Mouse (Mus musculus) WW6 (cell line): ENCODE data around the gene Igsf21.
A peak's percentile ranks its signal among the peaks of the same experiment; 100 is the strongest.

ENCODE experiments used
- DNase-seq: peaks from one replicate; pipeline ENCODE4 v3.0.0-alpha.2; 2013; ENCODE audit warnings: low read depth, low spot score

The Igsf21 gene

GRCm38 (mm10) chr4:140246180-140247005 is at the start of gene Igsf21:
Igsf21 (minus strand) TSS chr4:140246784.
- no peak for DNase-seq

GRCm38 (mm10) chr4:140285726-140286316 is 39.2 kb upstream of the Igsf21 start:
- DNase-seq, result no peak

- peak; percentile 36 for DNase-seq
These were observed 36.8 kb upstream of the Igsf21 start for GRCm38 (mm10) chr4:140283398-140283797.

- no peak for DNase-seq
These were observed 31.7 kb upstream of the Igsf21 start for GRCm38 (mm10) chr4:140278269-140278668.

- DNase-seq, result no peak
These were observed 25.3 kb upstream of the Igsf21 start for GRCm38 (mm10) chr4:140271913-140272312.

DNA sequence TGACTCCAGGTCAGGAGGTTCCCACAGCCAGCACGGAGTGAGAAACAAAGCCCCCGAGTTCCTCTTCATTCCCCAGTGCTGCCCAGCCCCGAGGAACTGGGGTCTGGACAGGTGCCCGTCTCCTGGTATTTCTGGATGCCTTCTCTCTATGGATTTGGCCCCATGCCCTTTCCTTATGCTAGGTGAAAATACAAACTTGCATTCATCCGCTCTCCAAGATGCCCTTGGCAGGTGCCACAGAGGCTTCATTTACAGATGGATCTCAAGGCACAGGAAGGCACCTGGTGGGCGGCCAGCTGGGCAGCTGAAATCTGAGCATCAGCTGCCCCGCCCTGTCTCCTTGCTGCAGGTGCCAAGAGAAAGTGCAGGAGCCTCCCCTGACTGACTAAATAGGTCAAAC is 23.9 kb upstream of the Igsf21 start:
- no peak for DNase-seq

DNA sequence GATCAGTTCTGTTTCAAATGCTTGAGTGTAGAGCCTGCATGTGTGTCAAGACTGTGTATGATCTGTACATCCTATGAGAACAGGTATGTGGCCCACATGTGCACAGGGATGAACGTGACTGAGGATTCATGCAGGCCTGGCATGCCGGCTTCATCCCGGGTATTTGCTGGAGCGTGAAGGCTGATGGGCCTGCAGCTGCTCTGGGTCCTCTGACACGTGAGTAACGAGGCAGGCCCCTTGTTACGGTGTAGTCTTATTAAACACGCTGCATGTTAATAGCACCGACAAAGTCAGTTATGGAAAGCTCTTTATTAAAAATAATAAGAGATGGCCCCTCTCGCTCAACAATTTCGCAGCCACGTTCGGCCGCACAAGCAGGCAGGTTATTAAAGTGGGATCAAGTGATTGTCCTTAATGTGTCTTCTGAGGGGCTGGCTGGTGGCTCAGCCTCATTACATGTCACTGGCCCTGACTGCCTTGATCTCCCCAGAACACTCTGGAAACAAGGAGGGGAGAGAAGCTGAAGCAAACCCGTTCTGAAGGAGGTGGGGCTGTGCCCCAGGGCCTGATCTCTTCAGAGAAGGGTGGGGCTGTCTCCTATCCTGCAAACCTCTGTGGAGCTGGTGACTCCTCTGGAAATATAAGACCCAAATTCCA is 22.7 kb upstream of the Igsf21 start:
- no peak for DNase-seq

GRCm38 (mm10) chr4:140267835-140268234 is 21.3 kb upstream of the Igsf21 start:
- DNase-seq, result no peak

- no peak for DNase-seq
These were observed 20.5 kb upstream of the Igsf21 start for GRCm38 (mm10) chr4:140267086-140267485.

DNA sequence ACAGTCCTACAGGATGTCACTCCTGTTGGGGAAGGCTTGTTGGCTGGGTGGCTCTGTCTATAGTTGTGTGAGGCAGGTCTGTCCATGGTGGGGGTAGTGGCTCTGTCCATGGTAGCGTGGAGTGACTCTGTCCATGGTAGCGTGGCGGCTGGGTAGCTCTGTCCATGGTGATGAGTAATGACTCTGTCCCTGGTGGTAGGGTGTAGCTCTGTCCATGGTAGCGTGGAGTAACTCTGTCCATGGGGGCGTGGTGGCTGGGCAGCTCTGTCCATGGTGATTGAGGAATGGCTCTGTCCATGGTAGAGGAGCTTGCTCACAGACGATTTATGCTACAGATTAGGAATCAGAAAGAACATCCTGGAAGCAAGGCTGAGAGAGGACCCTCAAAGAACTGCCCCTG is 12.4 kb upstream of the Igsf21 start:
- DNase-seq, result no peak

DNA sequence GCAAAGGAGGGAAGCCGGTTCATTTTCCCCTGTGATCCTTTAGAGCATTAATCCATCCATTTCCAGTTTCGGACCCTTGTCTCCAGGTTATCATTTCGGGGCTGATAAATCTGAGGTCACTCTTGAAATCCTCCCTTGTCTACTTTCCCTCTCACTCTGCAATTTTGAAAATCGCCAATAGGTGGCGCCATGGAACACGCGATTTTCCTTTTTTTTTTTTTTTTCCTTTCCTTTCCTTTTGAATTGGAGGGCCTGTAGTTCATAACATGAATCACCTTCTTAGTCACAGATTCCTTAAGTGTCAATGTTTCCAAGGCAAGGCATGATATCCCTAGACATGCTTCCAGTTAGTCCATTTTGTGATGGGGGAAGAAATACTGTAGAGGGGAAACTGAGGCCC is 5.8 kb upstream of the Igsf21 start:
- no peak for DNase-seq

DNA sequence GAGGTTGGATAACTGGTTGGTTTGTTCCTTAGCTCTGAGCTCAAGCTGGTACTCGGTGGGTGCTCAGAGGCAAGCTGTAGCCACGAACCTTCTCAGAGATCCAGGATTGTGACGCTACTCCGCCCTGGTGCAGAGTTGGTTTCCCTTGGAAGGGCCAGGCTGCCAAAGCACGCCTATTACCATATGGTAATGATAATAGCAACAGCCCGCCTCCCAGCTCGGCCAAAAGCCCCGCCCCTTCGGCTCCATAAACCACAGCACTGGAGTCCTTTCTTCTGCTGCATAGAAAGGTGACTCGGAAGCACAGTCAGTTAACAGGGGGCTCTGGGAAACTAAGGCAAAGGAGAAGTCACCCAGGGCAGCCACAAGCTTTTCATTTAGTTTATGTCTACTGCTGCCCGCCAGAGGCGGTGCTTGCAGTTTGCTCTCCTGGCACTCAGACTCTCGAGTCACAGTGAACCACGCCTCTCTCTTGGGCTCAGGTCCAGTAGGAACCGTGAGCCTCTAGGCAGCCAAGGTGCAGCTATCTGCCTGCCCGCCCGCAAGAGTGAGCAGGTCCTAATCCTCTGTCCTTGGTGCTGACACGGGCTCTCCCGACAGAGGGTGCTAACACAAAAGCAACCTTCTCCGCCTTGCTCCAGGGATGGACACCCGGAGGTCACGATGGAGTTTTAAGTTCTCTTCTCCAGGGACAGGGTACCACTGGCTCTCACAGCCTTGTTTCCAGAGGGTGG is 2.6 kb upstream of the Igsf21 start:
- DNase-seq, result no peak

DNA sequence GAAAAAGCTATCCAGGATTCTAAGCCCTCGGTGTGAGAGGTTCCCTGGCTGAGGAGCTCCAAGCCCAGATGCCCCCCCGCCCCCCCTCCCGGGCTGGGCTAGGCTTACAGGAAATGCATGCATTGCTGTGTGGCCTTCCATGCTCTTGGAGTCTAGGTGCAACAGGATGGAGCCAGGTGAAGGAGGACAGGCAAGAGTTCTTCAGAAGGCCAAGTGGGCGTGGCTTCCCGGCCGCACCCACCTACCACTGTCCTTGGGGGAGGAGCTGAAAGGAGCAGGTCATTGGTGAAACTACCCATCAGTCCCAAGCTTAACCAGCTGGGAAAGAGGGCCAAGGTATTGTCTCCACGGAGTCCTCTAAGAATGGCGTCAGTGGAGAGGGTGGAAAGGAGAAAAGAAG is 1.8 kb upstream of the Igsf21 start:
- no peak for DNase-seq

- no peak for DNase-seq
These were observed 721 bp upstream of the Igsf21 start for GRCm38 (mm10) chr4:140247006-140248003.

GRCm38 (mm10) chr4:140245286-140246179 is 1.1 kb downstream of the Igsf21 start:
- DNase-seq, result no peak

DNA sequence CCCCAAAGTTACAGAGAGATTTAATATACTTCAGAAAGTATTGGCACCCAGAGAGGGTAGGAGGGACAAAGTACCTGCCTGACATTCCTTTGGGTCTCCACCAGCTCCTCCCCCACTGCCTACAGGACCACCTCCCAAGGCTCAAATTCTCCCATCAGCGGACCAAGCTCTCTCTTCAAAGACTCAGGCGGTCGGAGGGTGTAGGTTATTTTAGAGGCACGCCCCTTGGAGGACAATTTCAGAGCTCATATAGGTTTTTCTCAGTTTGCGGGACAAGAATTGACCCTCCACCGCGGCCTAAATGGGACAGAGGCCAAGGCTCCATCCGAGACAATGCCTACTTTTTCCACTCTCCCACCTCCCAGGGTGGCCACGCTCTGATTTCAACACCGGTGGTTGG is 1.7 kb downstream of the Igsf21 start:
- no peak for DNase-seq

- DNase-seq, result no peak
These were observed 2.3 kb downstream of the Igsf21 start for GRCm38 (mm10) chr4:140244161-140244813.

DNA sequence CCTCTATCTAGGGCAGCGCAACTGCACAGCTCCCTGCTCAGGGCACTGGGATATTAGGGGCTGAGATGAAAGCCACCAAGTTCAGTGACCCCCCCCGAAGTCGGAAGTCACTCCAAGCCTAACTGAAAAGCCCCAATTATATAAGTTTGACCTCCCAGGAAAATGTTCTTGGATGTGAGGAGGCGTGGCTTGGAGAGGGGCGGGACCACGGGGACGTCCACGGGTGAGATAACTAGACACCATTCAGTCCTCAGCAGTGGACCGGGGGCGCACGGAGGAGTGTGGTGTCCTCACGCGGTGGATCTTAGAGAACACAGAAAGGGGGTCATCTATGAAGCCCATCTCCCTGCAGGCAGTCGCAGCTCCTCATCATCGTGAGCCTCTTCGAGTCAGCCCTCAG is 3.4 kb downstream of the Igsf21 start:
- DNase-seq, result no peak

DNA sequence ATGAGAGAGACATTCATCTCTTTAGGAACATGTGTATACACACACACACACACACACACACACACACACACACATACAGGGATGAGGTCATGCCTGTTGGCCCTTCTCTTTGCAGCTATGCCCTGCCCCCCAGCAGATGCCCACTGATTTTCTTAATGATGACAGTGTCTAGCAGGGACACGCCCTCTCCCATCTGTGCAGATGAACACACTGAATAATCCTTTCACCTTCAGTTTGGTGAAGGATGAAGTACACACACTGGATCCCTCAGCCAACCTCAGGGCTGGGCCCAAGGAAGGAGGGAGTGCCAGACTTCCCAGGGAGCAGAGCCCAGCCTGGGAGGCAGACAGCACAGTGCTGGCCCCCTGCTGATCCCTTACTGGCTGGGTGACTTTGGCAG is 4.3 kb downstream of the Igsf21 start:
- no peak for DNase-seq
